Mouse (Mus musculus) embryonic fibroblast, embryonic 13.5 days (primary cell): Measurements from ENCODE around the gene Ntm.

ENCODE experiments used
- CTCF ChIP-seq: IDR thresholded peaks from 2 replicates; pipeline ENCODE4 v1.5.1; 2011; ENCODE audit warnings: mild to moderate bottlenecking, control low read depth, low read length, moderate library complexity, borderline replicate concordance; ENCODE audit not compliant: insufficient read depth
- POLR2A ChIP-seq: IDR thresholded peaks from 2 replicates; pipeline ENCODE4 v1.6.1; 2011; ENCODE audit warnings: low read depth, mild to moderate bottlenecking, control low read depth, low read length, moderate library complexity

DNA sequence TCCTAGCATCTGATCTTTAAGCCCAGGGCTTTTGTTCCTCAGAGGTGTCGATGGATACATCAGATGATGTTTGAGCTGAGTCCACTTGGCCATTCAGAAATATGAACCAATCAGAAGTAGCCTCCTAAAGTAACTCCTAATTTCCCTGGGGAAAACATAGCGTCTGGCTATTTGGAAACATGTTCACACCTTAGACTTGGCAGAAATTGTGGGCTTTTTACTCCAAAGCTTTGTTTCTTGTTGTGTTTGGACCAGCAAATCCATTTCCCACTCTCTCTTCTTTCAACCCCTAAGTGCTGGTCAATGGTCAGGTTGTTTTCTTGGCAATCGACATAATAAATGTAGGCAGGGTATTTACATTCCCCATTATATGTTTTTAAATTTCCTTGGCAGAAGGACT lies 230.0 kb downstream of the Ntm start:
- no peak for TF ChIP-seq CTCF
- no peak for TF ChIP-seq POLR2A
